Mouse (Mus musculus) neutrophil, adult 5-6 weeks (primary cell): ENCODE data around the gene Stard13. TPM values are rescaled to one million over a fixed set of nuclear protein-coding genes. Genes with fewer than 3 reads are reported as not detected.

Source experiments
- ATAC-seq: fragments of 151-379, 151-347 bp; 2 replicates; pipeline ENCODE4 v1.8.0; 2017; ENCODE audit warnings: mild to moderate bottlenecking, moderate TSS enrichment; ENCODE audit not compliant: insufficient number of reproducible peaks, poor library complexity, low FRiP score, severe bottlenecking; ENCODE audit errors: extremely low read depth
- total RNA-seq: library from RNA; stranded (forward); fragments of 200-1000 nt; gene quantifications from 2 replicates; pipeline ENCODE4 v1.2.3, GENCODE M21; 2017

The Stard13 gene
- total RNA-seq, 1 experiment from 2014 or later = not detected

GRCm38 (mm10) chr5:151002051-151002450 lies 231.6 kb downstream of the Stard13 start:
- no peak for ATAC-seq

- no peak for ATAC-seq
Observed at GRCm38 (mm10) chr5:151001111-151001510, 232.5 kb downstream of the Stard13 start.

GRCm38 (mm10) chr5:150996586-150996985 lies 237.1 kb downstream of the Stard13 start:
- ATAC-seq = no peak

- ATAC-seq = no peak
Observed at GRCm38 (mm10) chr5:150994096-150994495, 239.5 kb downstream of the Stard13 start.

Other genes with a start within 250 kb of the Stard13 start
- not detected in 2 replicates for gene Gm42906, start 194.3 kb upstream of the Stard13 start, total RNA-seq